Mouse (Mus musculus) olfactory bulb, adult 2 months (tissue): ENCODE results near the gene Muc1.

Experiments
- CTCF ChIP-seq: fragments of 200-500 bp; IDR thresholded peaks from 2 replicates; pipeline ENCODE4 v1.5.1; 2012; ENCODE audit warnings: low read depth, mild to moderate bottlenecking, low read length, moderate library complexity; ENCODE audit not compliant: insufficient read depth
- POLR2A ChIP-seq: fragments of 200-500 bp; IDR thresholded peaks from 2 replicates; pipeline ENCODE4 v1.6.1; 2012; ENCODE audit warnings: mild to moderate bottlenecking, low read depth, low read length, moderate library complexity; ENCODE audit not compliant: insufficient read depth

GRCm38 (mm10) chr3:89208075-89208657 is 20.7 kb upstream of the Muc1 start:
- no peak for TF ChIP-seq CTCF
- no peak for TF ChIP-seq POLR2A
